Mouse (Mus musculus): ENCODE data around the gene Ccr1l1. TPM values are rescaled to one million over a fixed set of nuclear protein-coding genes. Genes with fewer than 3 reads are reported as not detected.

The Ccr1l1 gene
- polyA plus RNA-seq, 1 experiment from 2014 or later = not detected

- Histone ChIP-seq H3K4me1 (ENCODE audit: control insufficient read depth, insufficient read depth, low read length) (no peaks in the 10 kb centered on the region), H3K27ac (ENCODE audit: low read length) (no peak overlapping the region), H3K4me3 (ENCODE audit: low read length) (no peak overlapping the region), H3K9ac (ENCODE audit: low read length) (no peak overlapping the region), H3K27me3 (ENCODE audit: control insufficient read depth, insufficient read depth, low read length) (no peaks in the 10 kb centered on the region), H3K36me3 (ENCODE audit: control insufficient read depth, insufficient read depth) (no peaks in the 10 kb centered on the region), H3K9me3 (replicated peaks; ENCODE audit: control insufficient read depth, low read length) (no peaks in the 10 kb centered on the region), H3K4me2 (ENCODE audit: low read depth, low read length) (no peak overlapping the region)
- no peak for ATAC-seq (replicated peaks; ENCODE audit: extremely low read depth, insufficient read depth, low FRiP score)
- WGBS = 71% methylated on average over 1 of the region's 1 CpGs
Observed at GRCm38 (mm10) chr9:123947815-123948214, 30.4 kb downstream of the Ccr1l1 start.

- Histone ChIP-seq H3K27ac (ENCODE audit: low read length) (no peak overlapping the region), H3K27me3 (ENCODE audit: control insufficient read depth, insufficient read depth, low read length) (no peaks in the 10 kb centered on the region), H3K9me3 (replicated peaks; ENCODE audit: control insufficient read depth, low read length) (no peaks in the 10 kb centered on the region), H3K4me1 (ENCODE audit: control insufficient read depth, insufficient read depth, low read length) (no peaks in the 10 kb centered on the region), H3K36me3 (ENCODE audit: control insufficient read depth, insufficient read depth) (no peaks in the 10 kb centered on the region), H3K9ac (ENCODE audit: low read length) (no peak overlapping the region), H3K4me3 (ENCODE audit: low read length) (no peak overlapping the region), H3K4me2 (ENCODE audit: low read depth, low read length) (no peak overlapping the region)
- 79% methylated on average over 3 of the region's 3 CpGs for WGBS
- ATAC-seq (replicated peaks; ENCODE audit: extremely low read depth, insufficient read depth, low FRiP score) = no peak
Observed at GRCm38 (mm10) chr9:123942025-123942424, 36.2 kb downstream of the Ccr1l1 start.

- no peaks in the 10 kb centered on the region for H3K27me3 ChIP-seq (ENCODE audit: control insufficient read depth, insufficient read depth, low read length)
- H3K36me3 ChIP-seq (ENCODE audit: control insufficient read depth, insufficient read depth) = no peaks in the 10 kb centered on the region
- no peaks in the 10 kb centered on the region for H3K9me3 ChIP-seq (replicated peaks; ENCODE audit: control insufficient read depth, low read length)
- H3K4me1 ChIP-seq (ENCODE audit: control insufficient read depth, insufficient read depth, low read length) = no peaks in the 10 kb centered on the region
- H3K4me2 ChIP-seq (ENCODE audit: low read depth, low read length) = no peak overlapping the region
- no peak for ATAC-seq (replicated peaks; ENCODE audit: extremely low read depth, insufficient read depth, low FRiP score)
- WGBS = 46% methylated on average over 2 of the region's 2 CpGs
- no peak overlapping the region for H3K9ac ChIP-seq (ENCODE audit: low read length)
- H3K4me3 ChIP-seq (ENCODE audit: low read length) = no peak overlapping the region
- peak overlapping the region; percentile 15; the same call in 1 of the 2 replicates for H3K27ac ChIP-seq (ENCODE audit: low read length)
Observed at GRCm38 (mm10) chr9:123941316-123941715, 36.9 kb downstream of the Ccr1l1 start.

GRCm38 (mm10) chr9:123940628-123941027 lies 37.6 kb downstream of the Ccr1l1 start:
- H3K9ac ChIP-seq (ENCODE audit: low read length) = no peak overlapping the region
- H3K9me3 ChIP-seq (replicated peaks; ENCODE audit: control insufficient read depth, low read length) = no peaks in the 10 kb centered on the region
- no peak overlapping the region for H3K4me3 ChIP-seq (ENCODE audit: low read length)
- no peak; the same call in 1 of the 2 replicates for ATAC-seq (replicated peaks; ENCODE audit: extremely low read depth, insufficient read depth, low FRiP score)
- no peaks in the 10 kb centered on the region for H3K4me1 ChIP-seq (ENCODE audit: control insufficient read depth, insufficient read depth, low read length)
- no peaks in the 10 kb centered on the region for H3K36me3 ChIP-seq (ENCODE audit: control insufficient read depth, insufficient read depth)
- H3K27me3 ChIP-seq (ENCODE audit: control insufficient read depth, insufficient read depth, low read length) = no peaks in the 10 kb centered on the region
- no peak overlapping the region; the same call in 1 of the 2 replicates for H3K27ac ChIP-seq (ENCODE audit: low read length)
- H3K4me2 ChIP-seq (ENCODE audit: low read depth, low read length) = no peak overlapping the region

GRCm38 (mm10) chr9:123940168-123940567 lies 38.0 kb downstream of the Ccr1l1 start:
- ATAC-seq (replicated peaks; ENCODE audit: extremely low read depth, insufficient read depth, low FRiP score) = no peak

GRCm38 (mm10) chr9:123937989-123938388 lies 40.2 kb downstream of the Ccr1l1 start:
- ATAC-seq (replicated peaks; ENCODE audit: extremely low read depth, insufficient read depth, low FRiP score) = no peak
- Histone ChIP-seq H3K4me1 (ENCODE audit: control insufficient read depth, insufficient read depth, low read length) (no peaks in the 10 kb centered on the region), H3K4me2 (ENCODE audit: low read depth, low read length) (no peak overlapping the region), H3K4me3 (ENCODE audit: low read length) (no peak overlapping the region), H3K9me3 (replicated peaks; ENCODE audit: control insufficient read depth, low read length) (no peaks in the 10 kb centered on the region), H3K27me3 (ENCODE audit: control insufficient read depth, insufficient read depth, low read length) (no peaks in the 10 kb centered on the region), H3K36me3 (ENCODE audit: control insufficient read depth, insufficient read depth) (no peaks in the 10 kb centered on the region), H3K9ac (ENCODE audit: low read length) (no peak overlapping the region), H3K27ac (ENCODE audit: low read length) (no peak overlapping the region)
- 78% methylated on average over 2 of the region's 2 CpGs for WGBS

More at GRCm38 (mm10) chr9:123940168-123940567, 38.0 kb downstream of the Ccr1l1 start:
- Histone ChIP-seq H3K4me3 (ENCODE audit: low read length) (no peak overlapping the region), H3K4me1 (ENCODE audit: control insufficient read depth, insufficient read depth, low read length) (no peaks in the 10 kb centered on the region), H3K9me3 (replicated peaks; ENCODE audit: control insufficient read depth, low read length) (no peaks in the 10 kb centered on the region), H3K9ac (ENCODE audit: low read length) (no peak overlapping the region), H3K4me2 (ENCODE audit: low read depth, low read length) (no peak overlapping the region), H3K27me3 (ENCODE audit: control insufficient read depth, insufficient read depth, low read length) (no peaks in the 10 kb centered on the region), H3K36me3 (ENCODE audit: control insufficient read depth, insufficient read depth) (no peaks in the 10 kb centered on the region), H3K27ac (ENCODE audit: low read length) (no peak overlapping the region)
- 62% methylated on average over 1 of the region's 1 CpGs for WGBS

- H3K9me3 ChIP-seq (replicated peaks; ENCODE audit: control insufficient read depth, low read length) = no peaks in the 10 kb centered on the region
- no peak overlapping the region for H3K27ac ChIP-seq (ENCODE audit: low read length)
- WGBS = 77% methylated on average over 9 of the region's 9 CpGs
- ATAC-seq (replicated peaks; ENCODE audit: extremely low read depth, insufficient read depth, low FRiP score) = no peak
- no peak overlapping the region for H3K4me2 ChIP-seq (ENCODE audit: low read depth, low read length)
- no peaks in the 10 kb centered on the region for H3K4me1 ChIP-seq (ENCODE audit: control insufficient read depth, insufficient read depth, low read length)
- no peak overlapping the region for H3K4me3 ChIP-seq (ENCODE audit: low read length)
- H3K27me3 ChIP-seq (ENCODE audit: control insufficient read depth, insufficient read depth, low read length) = no peaks in the 10 kb centered on the region
- H3K9ac ChIP-seq (ENCODE audit: low read length) = no peak overlapping the region
- no peaks in the 10 kb centered on the region for H3K36me3 ChIP-seq (ENCODE audit: control insufficient read depth, insufficient read depth)
Observed at GRCm38 (mm10) chr9:123936604-123937280, 41.5 kb downstream of the Ccr1l1 start.

GRCm38 (mm10) chr9:123935776-123936175 lies 42.4 kb downstream of the Ccr1l1 start:
- ATAC-seq (replicated peaks; ENCODE audit: extremely low read depth, insufficient read depth, low FRiP score) = no peak
- H3K9ac ChIP-seq (ENCODE audit: low read length) = no peak overlapping the region
- H3K4me1 ChIP-seq (ENCODE audit: control insufficient read depth, insufficient read depth, low read length) = no peaks in the 10 kb centered on the region
- H3K27me3 ChIP-seq (ENCODE audit: control insufficient read depth, insufficient read depth, low read length) = no peaks in the 10 kb centered on the region
- no peaks in the 10 kb centered on the region for H3K36me3 ChIP-seq (ENCODE audit: control insufficient read depth, insufficient read depth)
- 90% methylated on average over 5 of the region's 5 CpGs for WGBS
- no peak overlapping the region for H3K27ac ChIP-seq (ENCODE audit: low read length)
- H3K4me3 ChIP-seq (ENCODE audit: low read length) = no peak overlapping the region
- H3K4me2 ChIP-seq (ENCODE audit: low read depth, low read length) = no peak overlapping the region
- no peaks in the 10 kb centered on the region for H3K9me3 ChIP-seq (replicated peaks; ENCODE audit: control insufficient read depth, low read length)

- ATAC-seq (replicated peaks; ENCODE audit: extremely low read depth, insufficient read depth, low FRiP score) = no peak
- H3K4me1 ChIP-seq (ENCODE audit: control insufficient read depth, insufficient read depth, low read length) = no peaks in the 10 kb centered on the region
- H3K9ac ChIP-seq (ENCODE audit: low read length) = no peak overlapping the region
- H3K4me3 ChIP-seq (ENCODE audit: low read length) = no peak overlapping the region
- H3K27me3 ChIP-seq (ENCODE audit: control insufficient read depth, insufficient read depth, low read length) = no peaks in the 10 kb centered on the region
- WGBS = 89% methylated on average over 6 of the region's 6 CpGs
- no peaks in the 10 kb centered on the region for H3K36me3 ChIP-seq (ENCODE audit: control insufficient read depth, insufficient read depth)
- no peaks in the 10 kb centered on the region for H3K9me3 ChIP-seq (replicated peaks; ENCODE audit: control insufficient read depth, low read length)
- H3K27ac ChIP-seq (ENCODE audit: low read length) = no peak overlapping the region
- H3K4me2 ChIP-seq (ENCODE audit: low read depth, low read length) = no peak overlapping the region
Observed at GRCm38 (mm10) chr9:123935346-123935745, 42.9 kb downstream of the Ccr1l1 start.
